Mouse (Mus musculus) regulatory T cell (primary cell): ENCODE data around the gene Trim31.

Experiments
- in situ Hi-C: fragments of 300-600 bp; cut with MboI, MseI; formaldehyde crosslinking; loops from one replicate; pipeline ENCODE4 v1.15.1; 2025; ENCODE audit warnings: high pct_unique_total_duplicates

Trim31 gene

GRCm38 (mm10) chr17:36944121-36944775 is 46.3 kb downstream of the Trim31 start:
- in situ Hi-C loops = no loop called here

GRCm38 (mm10) chr17:36947051-36947819 is 49.3 kb downstream of the Trim31 start:
- in situ Hi-C loops = no loop called here

GRCm38 (mm10) chr17:36948286-36948685 is 50.4 kb downstream of the Trim31 start:
- in situ Hi-C loops = no loop called here

GRCm38 (mm10) chr17:36949265-36949664 is 51.3 kb downstream of the Trim31 start:
- in situ Hi-C loops = no loop called here

GRCm38 (mm10) chr17:36950981-36951947 is 53.3 kb downstream of the Trim31 start, which contains the start of gene Ppp1r11:
Ppp1r11 (minus strand) TSS chr17:36951741.
- in situ Hi-C loops = loop anchor here (5.0 to 25.0 kb wide), 2 partner anchors 321 to 964 kb away; partner anchors contain the start of genes Gnl1, H2-M3 and Prr3

- in situ Hi-C loops = loop anchor here (5.0 to 25.0 kb wide), 2 partner anchors 320 to 965 kb away; partner anchors contain the start of genes Gnl1, H2-M3 and Prr3
These were observed 54.7 kb downstream of the Trim31 start for GRCm38 (mm10) chr17:36952631-36953030.

GRCm38 (mm10) chr17:36953062-36953461 is 55.1 kb downstream of the Trim31 start:
- in situ Hi-C loops = loop anchor here (5.0 to 25.0 kb wide), 2 partner anchors 319 to 966 kb away; partner anchors contain the start of genes Gnl1, H2-M3 and Prr3

GRCm38 (mm10) chr17:36957999-36958743 is 60.3 kb downstream of the Trim31 start, which contains the start of the genes Znrd1 and Znrd1as:
Znrd1 (minus strand) TSS chr17:36958559.
Znrd1as (plus strand) TSS chr17:36958592.
- in situ Hi-C loops = loop anchor here (25.0 kb wide), 1 partner anchor 971 kb away; the partner anchor contains the start of genes Gnl1 and Prr3

- in situ Hi-C loops = loop anchor here (25.0 kb wide), 1 partner anchor 972 kb away; the partner anchor contains the start of genes Gnl1 and Prr3
These were observed 61.0 kb downstream of the Trim31 start for GRCm38 (mm10) chr17:36958884-36959283.
